Mouse (Mus musculus): ENCODE results near the gene Ficd.

DNA sequence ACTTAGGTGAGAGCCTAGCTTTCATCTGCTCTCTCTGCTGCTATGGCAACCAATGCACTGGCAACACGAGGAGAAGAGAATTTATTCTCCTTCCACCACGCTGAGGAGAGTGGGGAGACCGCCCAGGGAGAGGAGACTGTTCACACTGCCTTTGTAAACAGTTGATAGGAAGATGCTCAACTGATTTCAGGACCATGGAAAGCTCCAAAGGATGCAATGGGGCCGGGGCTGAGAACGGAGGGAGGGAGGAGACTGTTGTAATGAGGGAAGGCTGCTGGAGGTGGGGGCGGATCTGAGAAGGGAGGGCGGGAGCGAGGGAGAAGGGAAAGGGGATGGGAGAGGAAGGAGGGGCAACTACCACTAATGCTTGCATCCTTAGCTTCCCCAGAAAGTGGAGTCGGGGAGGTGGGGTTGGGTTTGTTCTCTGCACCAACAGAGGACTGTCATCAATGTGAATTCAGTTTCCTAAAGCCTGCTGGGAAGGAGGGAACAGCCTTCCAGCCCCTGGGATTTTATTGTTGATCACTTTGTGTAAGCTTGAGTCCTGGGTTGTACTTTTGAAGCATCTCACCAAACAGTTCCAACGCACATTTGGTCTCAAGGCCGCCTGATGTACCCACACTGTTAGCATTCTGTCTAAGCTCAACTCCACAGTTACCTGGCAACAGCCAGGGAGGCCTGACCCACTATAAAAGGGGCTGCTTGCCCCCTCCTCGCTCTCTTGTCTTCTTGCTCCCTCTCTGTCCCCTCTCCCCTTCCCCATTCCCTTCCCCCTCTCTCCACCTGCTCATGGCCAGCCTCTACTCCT is 18.8 kb upstream of the Ficd start:
- no peak for TF ChIP-seq POLR2A (IDR thresholded peaks at IDR 0.05; ENCODE audit: insufficient read length, low read depth)
- TF ChIP-seq REST (IDR thresholded peaks at IDR 0.05; ENCODE audit: insufficient read depth, insufficient read length): peak; percentile 71
- no peak for TF ChIP-seq CEBPB (IDR thresholded peaks at IDR 0.05; ENCODE audit: insufficient read depth, poor library complexity, severe bottlenecking)
- TF ChIP-seq MAX (IDR thresholded peaks at IDR 0.05; ENCODE audit: low read depth): no peak
- no peak for TF ChIP-seq TCF12 (IDR thresholded peaks at IDR 0.05; ENCODE audit: insufficient read depth, poor library complexity, severe bottlenecking)
- TF ChIP-seq MYOG (IDR thresholded peaks at IDR 0.05; ENCODE audit: control insufficient read depth in 1 of 3, insufficient read depth in 1 of 3, insufficient read length in 2 of 3, low read depth in 2 of 3): no peak
- no peak for TF ChIP-seq POLR2AphosphoS2 (IDR thresholded peaks at IDR 0.05; ENCODE audit: insufficient read length, low read depth)
- TF ChIP-seq MYOD1 (IDR thresholded peaks at IDR 0.05; ENCODE audit: control insufficient read depth in 1 of 3, insufficient read length in 2 of 3, low read depth in 2 of 3): no peak
- TF ChIP-seq E2F4 (IDR thresholded peaks at IDR 0.05; ENCODE audit: insufficient read depth): no peak
- no peak for TF ChIP-seq USF1 (IDR thresholded peaks at IDR 0.05; ENCODE audit: low read depth)
- TF ChIP-seq SRF (IDR thresholded peaks at IDR 0.05; ENCODE audit: control insufficient read depth, insufficient read length, low read depth): no peak
